Mouse (Mus musculus) midbrain, embryonic 15.5 days (tissue): ENCODE measurements around the gene Olfr1387. TPM values are rescaled to one million over a fixed set of nuclear protein-coding genes. Genes with fewer than 3 reads are reported as not detected.
"Not testable (repeated sequence)": the region's sequence is repeated elsewhere in the genome, so short reads cannot be mapped to it uniquely, and the experiment has no call there.

Source experiments
- ATAC-seq: fragments of 200-750 bp; cut with Nextera tagmentation; replicated peaks from 2 replicates; pipeline ENCODE4 v1.8.0; 2017; ENCODE audit warnings: moderate TSS enrichment
- H3K27ac ChIP-seq: fragments of 300-500 bp; sonication (generic); 2 replicates; pipeline ENCODE4 v1.5.1; 2015; ENCODE audit warnings: mild to moderate bottlenecking, inconsistent platforms
- H3K27me3 ChIP-seq: fragments of 300-500 bp; sonication (generic); replicated peaks from 2 replicates; pipeline ENCODE4 v1.6.1; 2015; ENCODE audit warnings: inconsistent platforms
- H3K36me3 ChIP-seq: fragments of 300-500 bp; sonication (generic); replicated peaks from 2 replicates; pipeline ENCODE4 v1.6.1; 2015; ENCODE audit warnings: inconsistent platforms
- H3K4me1 ChIP-seq: fragments of 300-500 bp; sonication (generic); 2 replicates; pipeline ENCODE4 v1.6.1; 2015; ENCODE audit warnings: inconsistent platforms
- H3K4me2 ChIP-seq: fragments of 300-500 bp; sonication (generic); 2 replicates; pipeline ENCODE4 v1.6.1; 2015; ENCODE audit warnings: inconsistent platforms, mild to moderate bottlenecking, moderate library complexity
- H3K4me3 ChIP-seq: fragments of 300-500 bp; sonication (generic); 2 replicates; pipeline ENCODE4 v1.5.1; 2015; ENCODE audit warnings: mild to moderate bottlenecking, inconsistent platforms
- H3K9ac ChIP-seq: fragments of 300-500 bp; sonication (generic); 2 replicates; pipeline ENCODE4 v1.6.1; 2015; ENCODE audit warnings: mild to moderate bottlenecking, inconsistent platforms
- H3K9me3 ChIP-seq: fragments of 300-500 bp; sonication (generic); 2 replicates; pipeline ENCODE4 v1.6.1; 2016; ENCODE audit warnings: inconsistent platforms
- WGBS: fragments of 180-500 bp; shearing (Covaris S2); methylation state at CpG from one replicate; pipeline ENCODE4 v1.1.7; 2015; ENCODE audit warnings: mixed read lengths; 5-methylcytosine and 5-hydroxymethylcytosine counted together
- polyA plus RNA-seq: library from polyadenylated mRNA; unstranded; fragments of >200 nt; fragmentation: Nextera tagmentation; extraction: Ambion mirVana; gene quantifications from 2 replicates; pipeline ENCODE4 v1.2.1, GENCODE M21; 2015

Olfr1387 gene
- polyA plus RNA-seq: not detected in 2 replicates

DNA sequence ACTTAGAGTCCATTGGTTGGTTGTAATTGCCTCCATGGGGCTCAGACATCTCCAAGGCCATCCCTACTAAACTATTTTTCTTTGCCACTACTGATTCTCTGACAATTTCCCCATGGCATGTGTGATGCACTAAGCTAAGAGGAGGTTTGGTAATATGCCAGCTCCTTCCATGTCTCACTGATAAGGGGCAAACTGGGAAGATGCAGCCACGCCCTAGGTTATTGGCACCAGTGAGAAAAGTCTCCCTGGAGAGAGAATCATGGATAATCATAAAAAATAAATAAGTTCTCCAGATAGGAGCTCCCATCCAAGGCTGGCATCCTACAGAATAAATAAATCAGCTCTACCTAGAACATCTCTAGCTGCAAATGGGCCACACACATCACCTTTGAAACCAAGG, at the start of gene Olfr1387:
TSS of gene Olfr1387 (plus strand) at position 301 of the 400 bp plus-strand sequence.
- H3K36me3 ChIP-seq: no peaks in the 10 kb centered on the region
- H3K4me3 ChIP-seq: no peak within 1 kb of the TSS
- no peaks in the 10 kb centered on the region for H3K4me1 ChIP-seq
- no peak within 1 kb of the TSS for H3K27ac ChIP-seq
- ATAC-seq: no peak
- no peaks in the 10 kb centered on the region for H3K27me3 ChIP-seq
- H3K9ac ChIP-seq: no peak within 1 kb of the TSS
- WGBS: 73% methylated on average over 1 of the region's 1 CpGs
- H3K9me3 ChIP-seq: no peaks in the 10 kb centered on the region
- no peak within 1 kb of the TSS for H3K4me2 ChIP-seq

DNA sequence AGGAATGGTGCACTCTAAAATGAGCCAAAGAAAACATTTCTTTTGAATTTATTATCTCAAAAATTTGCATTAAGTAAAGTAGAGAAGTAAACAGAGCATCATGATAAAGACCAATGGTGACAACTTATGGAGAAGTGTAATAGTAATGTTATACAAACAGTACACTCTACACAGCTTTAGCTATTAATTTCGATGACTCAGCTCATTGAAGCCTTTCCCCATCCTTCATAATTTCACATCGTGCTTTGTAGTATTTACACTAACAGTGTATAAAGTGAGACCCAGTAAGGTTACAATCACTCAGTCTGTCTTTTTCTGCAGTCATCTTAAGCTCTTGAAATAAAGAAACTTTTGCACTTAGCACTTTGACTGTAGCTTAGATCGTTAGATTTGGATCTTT, 48.4 kb upstream of the Olfr1387 start:
- 82% methylated on average over 3 of the region's 3 CpGs for WGBS
- Histone ChIP-seq H3K4me1 (no peaks in the 10 kb centered on the region), H3K27ac (no peak overlapping the region), H3K27me3 (no peaks in the 10 kb centered on the region), H3K36me3 (no peaks in the 10 kb centered on the region), H3K9me3 (no peaks in the 10 kb centered on the region), H3K4me2 (no peak overlapping the region), H3K9ac (no peak overlapping the region), H3K4me3 (no peak overlapping the region)
- no peak for ATAC-seq

DNA sequence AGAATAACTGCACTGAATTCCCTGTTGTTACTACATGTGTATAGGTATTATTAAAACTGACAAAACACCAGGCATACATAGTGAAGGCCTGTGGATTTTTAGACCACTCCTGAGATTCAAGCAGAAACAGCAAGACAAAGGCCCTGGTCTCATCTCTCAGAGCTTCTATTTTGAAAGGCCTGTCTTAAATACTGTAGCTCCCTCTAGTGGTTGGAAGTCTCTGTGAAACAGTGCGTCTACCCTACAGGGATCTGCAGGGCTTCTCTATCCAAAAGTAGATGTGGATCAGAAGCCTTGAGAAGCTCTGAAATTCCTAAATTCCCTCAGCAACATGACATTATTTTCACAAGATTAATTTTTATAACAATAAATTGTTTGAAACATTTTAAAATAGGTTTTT, 44.6 kb upstream of the Olfr1387 start:
- Histone ChIP-seq H3K27ac (no peak overlapping the region), H3K4me1 (no peaks in the 10 kb centered on the region), H3K36me3 (no peaks in the 10 kb centered on the region), H3K4me2 (no peak overlapping the region), H3K4me3 (no peak overlapping the region), H3K27me3 (no peaks in the 10 kb centered on the region), H3K9ac (no peak overlapping the region), H3K9me3 (no peaks in the 10 kb centered on the region)
- ATAC-seq: no peak
- 31% methylated on average over 1 of the region's 1 CpGs for WGBS

DNA sequence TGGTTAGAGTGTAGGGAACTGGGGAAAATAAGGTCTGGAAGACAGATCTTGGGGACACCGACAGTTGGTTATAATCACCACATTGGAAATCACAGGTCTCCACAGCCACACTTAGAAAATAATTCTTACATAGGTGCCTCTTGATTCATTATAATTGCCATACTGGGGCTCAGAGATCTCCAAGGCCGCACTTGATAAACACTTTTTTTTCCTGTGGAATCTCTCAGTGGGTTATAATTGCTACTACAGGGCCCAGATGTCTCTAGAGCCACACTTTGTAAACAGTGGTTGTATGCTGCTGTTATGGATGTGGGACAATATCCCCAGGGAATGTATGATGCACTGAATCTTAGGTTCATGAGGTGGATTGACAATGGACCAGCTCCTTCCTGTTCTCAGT, 32.4 kb upstream of the Olfr1387 start, which contains the start of gene Olfr1389:
TSS of gene Olfr1389 (plus strand) at position 301 of the 400 bp plus-strand sequence.
- no peak for ATAC-seq
- no peak within 1 kb of the TSS for H3K4me2 ChIP-seq

DNA sequence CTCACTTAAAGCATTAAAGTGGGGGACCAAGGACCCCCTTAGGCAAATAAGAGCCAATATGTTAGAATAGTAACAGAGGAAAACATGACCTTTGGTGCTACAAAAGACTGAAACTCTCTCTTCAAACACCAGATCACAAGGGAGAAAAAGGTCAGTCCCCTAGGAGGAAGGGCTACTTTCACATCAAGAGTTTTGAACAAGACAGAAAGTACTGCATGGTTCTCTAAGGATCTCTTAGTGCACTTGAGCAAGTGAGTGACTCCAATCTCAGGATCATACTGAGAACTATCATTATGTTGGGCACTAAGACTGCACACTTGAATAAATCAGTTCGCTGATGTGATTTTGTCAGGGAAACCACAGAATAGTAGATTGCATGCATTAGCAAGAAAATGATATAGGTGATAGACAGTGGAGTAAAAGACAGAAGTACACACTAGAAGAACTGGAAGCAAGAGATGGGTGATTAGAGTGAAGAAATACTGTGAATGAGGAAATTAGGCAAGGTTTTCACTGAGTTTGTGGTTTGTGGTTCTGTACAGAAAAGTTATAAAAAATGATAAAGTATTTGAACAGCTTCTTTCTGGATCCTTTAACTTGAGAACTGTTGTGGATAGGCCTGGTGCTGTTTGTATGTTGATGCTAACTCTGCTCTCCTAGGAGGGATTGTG, 29.8 kb upstream of the Olfr1387 start:
- ATAC-seq: no peak
- no peaks in the 10 kb centered on the region for H3K36me3 ChIP-seq
- H3K4me1 ChIP-seq: no peaks in the 10 kb centered on the region
- no peak overlapping the region for H3K9ac ChIP-seq
- H3K27ac ChIP-seq: no peak overlapping the region
- no peaks in the 10 kb centered on the region for H3K9me3 ChIP-seq
- WGBS: 80% methylated on average over 1 of the region's 1 CpGs
- no peak overlapping the region for H3K4me2 ChIP-seq
- H3K4me3 ChIP-seq: no peak overlapping the region
- H3K27me3 ChIP-seq: no peaks in the 10 kb centered on the region

More for the DNA sequence above, 32.4 kb upstream of the Olfr1387 start, which contains the start of gene Olfr1389:
- Histone ChIP-seq H3K27me3 (no peaks in the 10 kb centered on the region), H3K36me3 (no peaks in the 10 kb centered on the region), H3K27ac (no peak within 1 kb of the TSS), H3K4me3 (no peak within 1 kb of the TSS), H3K9ac (no peak within 1 kb of the TSS), H3K4me1 (no peaks in the 10 kb centered on the region), H3K9me3 (no peaks in the 10 kb centered on the region)
- 91% methylated on average over 2 of the region's 2 CpGs for WGBS

DNA sequence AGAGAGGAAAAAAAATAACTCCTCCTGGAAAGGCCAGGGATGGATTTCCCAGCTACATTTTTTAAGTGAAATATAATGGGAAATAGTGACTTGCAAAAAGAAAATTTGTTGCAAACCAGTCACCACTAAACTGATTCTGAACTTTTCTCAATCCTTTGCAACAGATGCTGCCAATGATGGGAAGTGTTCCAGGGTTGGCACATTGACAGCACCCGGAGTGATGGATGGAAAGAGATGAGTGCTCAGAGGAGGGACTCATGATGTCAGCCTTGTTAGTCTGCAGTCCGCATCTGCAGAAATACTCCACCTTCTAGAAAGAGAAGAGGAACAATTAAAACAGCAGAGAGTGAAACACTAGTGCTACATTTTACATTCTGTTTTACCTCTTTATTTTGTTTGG, 25.5 kb upstream of the Olfr1387 start:
- no peaks in the 10 kb centered on the region for H3K4me1 ChIP-seq
- H3K27ac ChIP-seq: no peak overlapping the region
- H3K36me3 ChIP-seq: no peaks in the 10 kb centered on the region
- no peak overlapping the region for H3K4me2 ChIP-seq
- WGBS: 85% methylated on average over 2 of the region's 2 CpGs
- H3K9me3 ChIP-seq: no peaks in the 10 kb centered on the region
- no peak overlapping the region for H3K4me3 ChIP-seq
- no peak overlapping the region for H3K9ac ChIP-seq
- no peak for ATAC-seq
- H3K27me3 ChIP-seq: no peaks in the 10 kb centered on the region

DNA sequence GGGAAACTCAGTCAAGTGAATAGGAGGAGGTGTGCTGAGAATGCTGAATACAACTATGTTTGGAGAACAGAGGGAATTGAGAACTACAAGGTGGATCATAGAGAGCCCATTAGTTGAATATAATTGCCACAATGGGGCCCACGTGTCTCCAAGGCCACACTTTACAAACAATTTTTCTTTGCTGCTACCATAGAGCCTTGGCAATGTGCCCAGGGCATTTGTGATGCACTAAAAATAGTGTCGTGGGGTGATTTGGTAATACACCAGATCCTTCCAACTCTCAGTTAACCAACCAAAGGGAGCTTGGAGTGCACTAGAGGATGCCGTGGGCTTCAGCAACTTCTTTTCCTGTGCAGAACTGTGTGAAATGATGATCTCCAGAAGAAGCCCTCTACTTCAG, 18.7 kb upstream of the Olfr1387 start, which contains the start of gene Olfr1388:
TSS of gene Olfr1388 (plus strand) at position 214 of the 400 bp plus-strand sequence.
- Histone ChIP-seq H3K9me3 (no peaks in the 10 kb centered on the region), H3K4me2 (no peak within 1 kb of the TSS), H3K27me3 (no peaks in the 10 kb centered on the region), H3K4me3 (no peak within 1 kb of the TSS), H3K27ac (no peak within 1 kb of the TSS), H3K36me3 (no peaks in the 10 kb centered on the region), H3K4me1 (no peaks in the 10 kb centered on the region), H3K9ac (no peak within 1 kb of the TSS)
- WGBS: 78% methylated on average over 3 of the region's 3 CpGs
- ATAC-seq: no peak

DNA sequence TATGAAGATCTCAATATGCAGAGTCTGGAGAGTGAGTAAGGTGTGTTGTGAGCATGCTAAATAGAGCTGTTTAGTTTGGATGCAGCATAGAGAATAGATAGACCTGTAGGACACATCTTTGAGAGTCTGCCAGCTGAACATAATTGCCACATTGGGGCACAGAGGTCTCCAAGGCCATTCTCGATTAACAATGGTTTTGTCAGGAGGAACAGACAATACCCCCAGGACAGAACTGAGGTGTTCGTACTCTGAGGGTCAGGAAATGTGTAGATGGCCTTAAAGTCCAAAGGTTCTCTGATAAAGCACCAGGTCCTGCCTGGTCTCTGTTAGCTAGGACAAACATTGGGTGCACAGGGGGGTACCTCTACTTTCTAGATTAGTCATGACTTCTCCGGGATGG, 9.6 kb downstream of the Olfr1387 start, which contains the start of gene Olfr1386:
TSS of gene Olfr1386 (plus strand) at position 301 of the 400 bp plus-strand sequence.
- not testable (repeated sequence) for H3K27ac ChIP-seq, H3K36me3 ChIP-seq, H3K4me3 ChIP-seq, H3K9ac ChIP-seq, H3K9me3 ChIP-seq, ATAC-seq, H3K27me3 ChIP-seq, H3K4me1 ChIP-seq, H3K4me2 ChIP-seq
- WGBS: 91% methylated on average over 3 of the region's 3 CpGs

DNA sequence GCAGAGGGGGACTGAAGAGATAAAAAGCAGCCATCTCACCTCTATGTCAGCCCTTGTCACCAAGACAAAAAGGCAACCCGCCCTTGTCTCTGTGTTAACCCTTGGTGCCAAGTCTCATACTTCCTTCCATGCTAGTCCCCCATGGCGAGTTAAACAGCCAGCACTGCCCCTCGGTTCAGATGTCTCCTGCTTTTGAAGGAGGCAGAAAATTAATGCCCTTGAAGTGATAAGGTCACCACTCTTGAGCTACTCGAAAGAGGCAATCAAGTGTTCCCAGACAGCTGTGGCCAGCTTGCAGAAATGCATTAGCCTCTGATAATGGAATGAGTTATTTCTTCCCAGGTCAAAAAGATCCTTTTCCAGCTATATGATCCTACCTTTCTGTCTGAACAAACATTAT, 30.8 kb downstream of the Olfr1387 start:
- Histone ChIP-seq H3K9ac (no peak overlapping the region), H3K27me3 (no peaks in the 10 kb centered on the region), H3K9me3 (no peaks in the 10 kb centered on the region), H3K4me1 (no peaks in the 10 kb centered on the region), H3K27ac (no peak overlapping the region), H3K4me3 (no peak overlapping the region), H3K36me3 (no peaks in the 10 kb centered on the region), H3K4me2 (no peak overlapping the region)
- WGBS: 67% methylated on average over 4 of the region's 4 CpGs
- ATAC-seq: no peak

DNA sequence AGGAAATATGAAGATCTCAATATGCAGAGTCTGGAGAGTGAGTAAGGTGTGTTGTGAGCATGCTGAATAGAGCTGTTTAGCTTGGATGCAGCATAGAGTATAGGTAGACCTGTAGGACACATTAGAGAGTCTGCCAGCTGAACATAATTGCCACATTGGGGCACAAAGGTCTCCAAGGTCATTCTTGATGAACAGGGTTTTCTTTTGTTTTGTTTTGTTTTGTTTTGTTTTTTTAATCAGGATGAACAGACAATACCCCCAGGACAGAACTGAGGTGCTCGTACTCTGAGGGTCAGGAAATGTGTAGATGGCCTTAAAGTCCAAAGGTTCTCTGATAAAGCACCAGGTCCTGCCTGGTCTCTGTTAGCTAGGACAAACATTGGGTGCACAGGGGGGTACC, 33.6 kb downstream of the Olfr1387 start, which contains the start of gene Olfr1385:
TSS of gene Olfr1385 (plus strand) at position 301 of the 400 bp plus-strand sequence.
- not testable (repeated sequence) for H3K27me3 ChIP-seq, H3K9ac ChIP-seq, H3K4me3 ChIP-seq, H3K4me2 ChIP-seq, H3K4me1 ChIP-seq, H3K9me3 ChIP-seq, H3K27ac ChIP-seq, ATAC-seq, H3K36me3 ChIP-seq
- 81% methylated on average over 1 of the region's 1 CpGs for WGBS

Other genes starting within 250 kb of the Olfr1387 start
- gene Mgat1, start 211.2 kb upstream of the Olfr1387 start, polyA plus RNA-seq: 35.3 and 35.4 TPM in 2 replicates
- 0.05 TPM in 1 of 2 replicates, not detected in the other for gene Olfr1393, start 177.0 kb upstream of the Olfr1387 start, polyA plus RNA-seq
- 0.04 and 0.05 TPM in 2 replicates for gene Olfr1392, start 170.1 kb upstream of the Olfr1387 start, polyA plus RNA-seq
- gene Olfr10, start 150.6 kb upstream of the Olfr1387 start, polyA plus RNA-seq: not detected in 2 replicates
- not detected in 2 replicates for gene Olfr1391, start 132.6 kb upstream of the Olfr1387 start, polyA plus RNA-seq
- not detected in 2 replicates for gene Olfr1390, start 120.2 kb upstream of the Olfr1387 start, polyA plus RNA-seq
- not detected in 2 replicates for gene Olfr1389, start 32.3 kb upstream of the Olfr1387 start, polyA plus RNA-seq
- 0.05 TPM in 1 of 2 replicates, not detected in the other for gene Olfr1388, start 18.7 kb upstream of the Olfr1387 start, polyA plus RNA-seq
- gene Olfr1386, start 9.7 kb downstream of the Olfr1387 start, polyA plus RNA-seq: not detected in 2 replicates
- 0.05 and 0.08 TPM in 2 replicates for gene Olfr1385, start 33.7 kb downstream of the Olfr1387 start, polyA plus RNA-seq
- not detected in 2 replicates for gene Olfr1384, start 51.4 kb downstream of the Olfr1387 start, polyA plus RNA-seq
- not detected in 2 replicates for gene Olfr1383, start 64.3 kb downstream of the Olfr1387 start, polyA plus RNA-seq
- gene Olfr1382, start 72.9 kb downstream of the Olfr1387 start, polyA plus RNA-seq: not detected in 2 replicates
- gene Olfr1381, start 88.1 kb downstream of the Olfr1387 start, polyA plus RNA-seq: not detected in 2 replicates
- not detected in 2 replicates for gene Olfr1380, start 101.5 kb downstream of the Olfr1387 start, polyA plus RNA-seq
- 1.9 TPM in 2 replicates for gene Flt4, start 153.9 kb downstream of the Olfr1387 start, polyA plus RNA-seq
- not detected in 2 replicates for gene Scgb3a1, start 208.3 kb downstream of the Olfr1387 start, polyA plus RNA-seq